Mouse (Mus musculus): ENCODE results near the gene Bsg. TPM values are rescaled to one million over a fixed set of nuclear protein-coding genes. Genes with fewer than 3 reads are reported as not detected.

Gene Bsg
- polyA plus RNA-seq, 1 experiment from 2014 or later, result 576 TPM

- Histone ChIP-seq H3K4me2 (peak overlapping the region; percentile 19; the same call in 1 of the 2 replicates), H3K4me3 (ENCODE audit: low read depth, low read length) (no peak overlapping the region), H3K9me3 (ENCODE audit: control insufficient read depth, low read length) (no peaks in the 10 kb centered on the region), H3K27ac (ENCODE audit: low read depth, low read length) (no peak overlapping the region), H3K27me3 (ENCODE audit: control insufficient read depth, insufficient read depth, low read length) (no peaks in the 10 kb centered on the region; the same call in none of the 2 replicates), H3K36me3 (ENCODE audit: control insufficient read depth, insufficient read depth, low read length) (peaks cover 32% of the 10 kb centered on the region), H3K9ac (ENCODE audit: low read length) (no peak overlapping the region), H3K4me1 (ENCODE audit: control insufficient read depth, insufficient read depth, low read length) (no peaks in the 10 kb centered on the region)
- DNase-seq (ENCODE audit: low spot score, missing footprints) (no peak), ATAC-seq (ENCODE audit: low FRiP score) (0 out of 2 replicates have a peak, but pooled peaks have one; percentile 22)
- WGBS, result 25% methylated on average over 52 of the region's 52 CpGs
These were observed 31.1 kb downstream of the Bsg start for GRCm38 (mm10) chr10:79735361-79735760.

DNA sequence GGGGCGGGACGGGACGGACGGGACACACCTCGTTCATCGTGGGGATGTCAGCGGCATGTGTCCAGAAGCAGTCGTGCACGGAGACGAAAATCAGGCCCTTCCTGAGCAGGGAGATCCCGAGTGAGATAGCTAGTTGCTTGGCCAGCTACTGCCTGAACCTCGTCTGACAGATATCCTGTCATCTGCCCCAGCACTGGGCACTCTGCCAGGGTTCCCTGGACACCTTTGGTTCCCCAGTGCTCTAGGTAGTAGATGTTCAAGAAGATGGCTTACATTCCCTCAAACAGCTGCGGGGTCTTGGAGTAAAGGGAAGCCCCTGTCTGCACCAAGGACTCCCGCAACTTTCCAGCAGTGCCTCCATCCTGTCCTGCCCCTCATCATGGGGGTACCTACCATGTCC lies 32.4 kb downstream of the Bsg start:
- ATAC-seq (ENCODE audit: low FRiP score) (no peak), DNase-seq (ENCODE audit: low spot score, missing footprints) (no peak)
- Histone ChIP-seq H3K36me3 (ENCODE audit: control insufficient read depth, insufficient read depth, low read length) (peaks cover 42% of the 10 kb centered on the region), H3K27me3 (ENCODE audit: control insufficient read depth, insufficient read depth, low read length) (no peaks in the 10 kb centered on the region; the same call in none of the 2 replicates), H3K4me2 (no peak overlapping the region), H3K9me3 (ENCODE audit: control insufficient read depth, low read length) (no peaks in the 10 kb centered on the region), H3K4me3 (ENCODE audit: low read depth, low read length) (no peak overlapping the region), H3K27ac (ENCODE audit: low read depth, low read length) (no peak overlapping the region), H3K9ac (ENCODE audit: low read length) (no peak overlapping the region), H3K4me1 (ENCODE audit: control insufficient read depth, insufficient read depth, low read length) (peaks cover 2% of the 10 kb centered on the region; the same call in 1 of the 2 replicates)
- WGBS, result 89% methylated on average over 10 of the region's 14 CpGs

GRCm38 (mm10) chr10:79738259-79738658 lies 34.0 kb downstream of the Bsg start:
- DNase-seq (ENCODE audit: low spot score, missing footprints), result no peak
- no peak for ATAC-seq (ENCODE audit: low FRiP score)
- H3K9me3 ChIP-seq (ENCODE audit: control insufficient read depth, low read length), result no peaks in the 10 kb centered on the region
- no peak overlapping the region for H3K9ac ChIP-seq (ENCODE audit: low read length)
- peaks cover 48% of the 10 kb centered on the region for H3K36me3 ChIP-seq (ENCODE audit: control insufficient read depth, insufficient read depth, low read length)
- no peak overlapping the region for H3K4me2 ChIP-seq
- H3K27ac ChIP-seq (ENCODE audit: low read depth, low read length), result no peak overlapping the region
- H3K4me3 ChIP-seq (ENCODE audit: low read depth, low read length), result no peak overlapping the region
- 85% methylated on average over 10 of the region's 10 CpGs for WGBS
- peaks cover 2% of the 10 kb centered on the region; the same call in 1 of the 2 replicates for H3K4me1 ChIP-seq (ENCODE audit: control insufficient read depth, insufficient read depth, low read length)
- H3K27me3 ChIP-seq (ENCODE audit: control insufficient read depth, insufficient read depth, low read length), result no peaks in the 10 kb centered on the region; the same call in none of the 2 replicates

DNA sequence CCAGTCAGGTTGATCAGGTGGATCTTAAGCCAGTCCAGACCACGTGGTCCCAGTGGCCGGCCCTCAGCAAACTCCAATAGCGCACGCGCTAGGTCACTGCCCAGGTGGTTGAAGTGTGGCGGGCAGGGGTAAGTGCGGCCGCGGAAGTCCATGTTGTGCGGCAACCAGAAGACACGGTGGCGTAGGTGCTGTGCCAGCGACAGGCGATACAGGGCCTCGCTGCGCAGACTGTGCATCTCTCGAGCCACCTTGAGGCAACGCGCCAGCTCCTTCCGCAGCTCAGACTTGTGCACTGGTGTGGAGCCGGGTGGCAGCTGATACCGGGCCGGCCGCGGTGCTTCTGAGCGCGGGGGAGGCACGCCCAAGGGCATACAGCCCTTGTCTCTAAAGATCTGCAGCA lies 34.9 kb downstream of the Bsg start:
- no peaks in the 10 kb centered on the region for H3K9me3 ChIP-seq (ENCODE audit: control insufficient read depth, low read length)
- H3K4me2 ChIP-seq, result no peak overlapping the region
- ATAC-seq (ENCODE audit: low FRiP score), result no peak
- no peaks in the 10 kb centered on the region; the same call in none of the 2 replicates for H3K27me3 ChIP-seq (ENCODE audit: control insufficient read depth, insufficient read depth, low read length)
- no peak overlapping the region for H3K27ac ChIP-seq (ENCODE audit: low read depth, low read length)
- no peak for DNase-seq (ENCODE audit: low spot score, missing footprints)
- H3K4me1 ChIP-seq (ENCODE audit: control insufficient read depth, insufficient read depth, low read length), result peaks cover 2% of the 10 kb centered on the region; the same call in 1 of the 2 replicates
- H3K36me3 ChIP-seq (ENCODE audit: control insufficient read depth, insufficient read depth, low read length), result peaks cover 52% of the 10 kb centered on the region
- no peak overlapping the region for H3K9ac ChIP-seq (ENCODE audit: low read length)
- H3K4me3 ChIP-seq (ENCODE audit: low read depth, low read length), result no peak overlapping the region
- 96% methylated on average over 28 of the region's 28 CpGs for WGBS

DNA sequence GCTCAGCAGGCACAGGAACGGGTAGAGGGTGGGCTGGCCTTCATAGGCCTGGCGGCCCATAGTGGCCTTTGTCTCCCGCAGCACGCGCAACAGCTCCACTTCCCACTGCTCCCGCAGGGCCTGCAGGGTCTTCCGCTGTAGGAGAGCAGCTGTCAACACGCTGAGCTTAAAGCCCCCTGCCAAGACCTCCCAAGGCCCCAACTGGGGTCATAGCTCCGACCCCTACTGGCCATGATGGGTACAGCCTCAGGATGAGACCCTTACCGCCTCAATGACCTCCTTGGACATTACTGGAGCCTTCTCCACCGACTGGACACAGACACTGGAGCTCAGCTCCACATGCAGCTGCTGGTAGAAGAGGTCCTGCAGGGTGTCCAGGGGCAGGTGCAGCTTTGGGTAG lies 36.6 kb downstream of the Bsg start:
- H3K9me3 ChIP-seq (ENCODE audit: control insufficient read depth, low read length), result no peaks in the 10 kb centered on the region
- ATAC-seq (ENCODE audit: low FRiP score) (peak; percentile 20; the same call in 1 of the 2 replicates), DNase-seq (ENCODE audit: low spot score, missing footprints) (no peak)
- H3K4me2 ChIP-seq, result no peak overlapping the region
- H3K4me3 ChIP-seq (ENCODE audit: low read depth, low read length), result no peak overlapping the region
- WGBS, result 52% methylated on average over 11 of the region's 11 CpGs
- peaks cover 6% of the 10 kb centered on the region for H3K4me1 ChIP-seq (ENCODE audit: control insufficient read depth, insufficient read depth, low read length)
- H3K36me3 ChIP-seq (ENCODE audit: control insufficient read depth, insufficient read depth, low read length), result peaks cover 52% of the 10 kb centered on the region
- H3K27ac ChIP-seq (ENCODE audit: low read depth, low read length), result no peak overlapping the region
- H3K9ac ChIP-seq (ENCODE audit: low read length), result no peak overlapping the region
- no peaks in the 10 kb centered on the region; the same call in 1 of the 2 replicates for H3K27me3 ChIP-seq (ENCODE audit: control insufficient read depth, insufficient read depth, low read length)

GRCm38 (mm10) chr10:79743161-79743560 lies 38.9 kb downstream of the Bsg start:
- peaks cover 6% of the 10 kb centered on the region for H3K4me1 ChIP-seq (ENCODE audit: control insufficient read depth, insufficient read depth, low read length)
- WGBS, result 88% methylated on average over 11 of the region's 11 CpGs
- no peak overlapping the region for H3K4me2 ChIP-seq
- ATAC-seq (ENCODE audit: low FRiP score) (no peak), DNase-seq (ENCODE audit: low spot score, missing footprints) (no peak)
- no peak overlapping the region for H3K4me3 ChIP-seq (ENCODE audit: low read depth, low read length)
- H3K9me3 ChIP-seq (ENCODE audit: control insufficient read depth, low read length), result no peaks in the 10 kb centered on the region
- H3K27ac ChIP-seq (ENCODE audit: low read depth, low read length), result no peak overlapping the region
- peaks cover 40% of the 10 kb centered on the region for H3K36me3 ChIP-seq (ENCODE audit: control insufficient read depth, insufficient read depth, low read length)
- H3K9ac ChIP-seq (ENCODE audit: low read length), result no peak overlapping the region
- H3K27me3 ChIP-seq (ENCODE audit: control insufficient read depth, insufficient read depth, low read length), result no peaks in the 10 kb centered on the region

DNA sequence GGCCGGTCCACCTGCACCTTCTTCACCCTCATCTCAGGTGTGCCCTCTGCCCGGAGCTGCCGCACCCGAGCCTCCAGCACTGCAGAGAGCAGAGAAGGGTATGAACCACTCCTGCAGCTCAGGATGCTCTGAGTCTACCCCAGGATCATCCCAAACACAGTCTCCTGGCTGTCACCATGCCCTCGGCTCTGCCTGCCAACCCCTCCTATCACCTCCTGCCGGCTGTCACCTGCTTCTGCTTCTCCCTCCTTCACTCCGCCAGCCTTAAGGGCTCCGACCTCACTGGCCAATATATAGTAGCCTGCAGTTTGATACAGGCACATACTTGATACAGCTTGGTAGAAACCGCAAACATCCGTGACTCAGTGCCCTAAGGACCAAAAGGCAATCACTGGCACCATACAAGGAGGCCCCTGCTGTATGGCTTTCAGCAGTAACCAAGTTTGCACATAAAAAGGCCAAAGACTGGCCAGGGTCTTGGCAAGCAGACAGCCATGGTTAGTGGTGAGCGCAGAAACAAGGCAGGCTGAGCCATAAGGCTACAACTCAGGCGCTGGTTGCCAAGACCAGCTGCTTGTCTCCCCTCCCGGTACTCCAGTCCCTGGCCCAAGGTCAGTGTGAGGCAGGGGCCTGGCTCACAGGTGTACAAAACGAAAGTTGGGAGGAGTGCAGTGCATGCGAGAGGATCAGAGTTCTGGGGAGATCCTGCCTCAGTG lies 39.5 kb downstream of the Bsg start:
- H3K9ac ChIP-seq (ENCODE audit: low read length), result no peak overlapping the region
- no peak overlapping the region for H3K27ac ChIP-seq (ENCODE audit: low read depth, low read length)
- WGBS, result 93% methylated on average over 15 of the region's 15 CpGs
- H3K4me2 ChIP-seq, result no peak overlapping the region
- H3K27me3 ChIP-seq (ENCODE audit: control insufficient read depth, insufficient read depth, low read length), result no peaks in the 10 kb centered on the region
- H3K36me3 ChIP-seq (ENCODE audit: control insufficient read depth, insufficient read depth, low read length), result peaks cover 36% of the 10 kb centered on the region
- peaks cover 6% of the 10 kb centered on the region for H3K4me1 ChIP-seq (ENCODE audit: control insufficient read depth, insufficient read depth, low read length)
- DNase-seq (ENCODE audit: low spot score, missing footprints) (no peak), ATAC-seq (ENCODE audit: low FRiP score) (no peak)
- H3K4me3 ChIP-seq (ENCODE audit: low read depth, low read length), result no peak overlapping the region
- H3K9me3 ChIP-seq (ENCODE audit: control insufficient read depth, low read length), result no peaks in the 10 kb centered on the region

DNA sequence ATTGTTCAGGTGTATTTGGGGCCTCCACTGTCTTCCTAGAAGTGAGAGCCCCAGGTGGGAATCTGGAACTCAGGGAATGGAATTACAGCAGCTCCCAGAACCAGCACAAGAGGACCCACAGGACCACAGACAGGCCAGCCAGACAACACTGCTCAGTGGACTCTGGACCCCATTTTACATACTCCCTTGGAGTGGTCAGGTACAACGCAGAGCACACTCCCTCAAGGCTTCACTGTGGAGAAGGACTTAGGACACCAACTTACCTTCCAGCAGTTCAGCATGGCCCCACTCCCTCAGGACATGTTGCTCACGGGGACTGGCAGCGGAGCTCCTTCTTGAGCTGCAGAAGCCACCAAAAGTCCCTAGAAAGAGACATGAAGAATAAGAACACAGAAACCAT lies 41.1 kb downstream of the Bsg start:
- ATAC-seq (ENCODE audit: low FRiP score), result no peak
- 95% methylated on average over 3 of the region's 3 CpGs for WGBS
- peaks cover 20% of the 10 kb centered on the region for H3K36me3 ChIP-seq (ENCODE audit: control insufficient read depth, insufficient read depth, low read length)
- no peaks in the 10 kb centered on the region for H3K27me3 ChIP-seq (ENCODE audit: control insufficient read depth, insufficient read depth, low read length)
- DNase-seq (ENCODE audit: low spot score, missing footprints), result no peak
- no peaks in the 10 kb centered on the region for H3K9me3 ChIP-seq (ENCODE audit: control insufficient read depth, low read length)
- no peak overlapping the region; the same call in 1 of the 2 replicates for H3K9ac ChIP-seq (ENCODE audit: low read length)
- peaks cover 6% of the 10 kb centered on the region for H3K4me1 ChIP-seq (ENCODE audit: control insufficient read depth, insufficient read depth, low read length)
- no peak overlapping the region for H3K27ac ChIP-seq (ENCODE audit: low read depth, low read length)
- peak overlapping the region; percentile 50; the same call in 1 of the 2 replicates for H3K4me3 ChIP-seq (ENCODE audit: low read depth, low read length)
- peak overlapping the region; percentile 54 for H3K4me2 ChIP-seq
